Mouse (Mus musculus): ENCODE data around the gene Plin5.
A peak's percentile ranks its signal among the peaks of the same experiment; 100 is the strongest.

GRCm38 (mm10) chr17:56159729-56160128 is 42.3 kb upstream of the Plin5 start:
- TF ChIP-seq CTCF (IDR thresholded peaks at IDR 0.05; ENCODE audit: borderline replicate concordance, control insufficient read depth, extremely low read depth, insufficient read depth, low read length, poor library complexity) (peak; percentile 92), POLR2A (IDR thresholded peaks at IDR 0.05; ENCODE audit: control insufficient read depth, extremely low read depth, insufficient read depth, low read length, poor library complexity) (no peak)

All from thymus, adult 2 months (tissue).